Mouse (Mus musculus) right cerebral cortex, postnatal 25 days (tissue): Measurements from ENCODE around the gene Col5a3.

Experiments used
- DNase-seq: peaks from one replicate; pipeline ENCODE4 v3.0.0; 2022

Col5a3 gene

GRCm38 (mm10) chr9:20746017-20746660 is 68.7 kb downstream of the Col5a3 start, which contains the start of gene Olfm2:
Gene Olfm2 (minus strand): TSS chr9:20746349.
- no peak for DNase-seq

- no peak for DNase-seq
These were observed 69.5 kb downstream of the Col5a3 start for GRCm38 (mm10) chr9:20745129-20745966.

GRCm38 (mm10) chr9:20743946-20744738 is 70.7 kb downstream of the Col5a3 start:
- DNase-seq, result peak; percentile 54

DNA sequence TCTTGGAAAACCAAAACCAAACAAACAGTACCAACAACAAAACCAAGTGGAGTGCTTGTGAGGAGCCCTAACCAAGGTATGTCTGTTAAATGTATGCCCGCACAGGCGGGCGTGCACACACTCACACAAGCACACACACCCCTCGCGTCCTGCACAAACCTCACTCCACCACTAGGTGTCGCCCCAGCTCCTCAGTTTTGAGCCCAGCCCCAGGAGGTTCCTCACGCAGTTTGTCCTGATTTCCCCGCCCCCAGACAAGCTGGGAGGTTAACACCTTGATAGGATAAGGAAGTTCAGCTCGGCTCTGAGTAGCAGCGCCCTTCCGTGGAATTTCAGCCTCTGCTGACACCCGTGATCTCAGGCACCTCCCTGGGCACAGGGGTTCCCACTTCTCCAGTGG is 74.5 kb downstream of the Col5a3 start:
- DNase-seq, result peak; percentile 83

- no peak for DNase-seq
These were observed 76.4 kb downstream of the Col5a3 start for GRCm38 (mm10) chr9:20738251-20738999.

GRCm38 (mm10) chr9:20737227-20737626 is 77.6 kb downstream of the Col5a3 start:
- DNase-seq, result no peak

DNA sequence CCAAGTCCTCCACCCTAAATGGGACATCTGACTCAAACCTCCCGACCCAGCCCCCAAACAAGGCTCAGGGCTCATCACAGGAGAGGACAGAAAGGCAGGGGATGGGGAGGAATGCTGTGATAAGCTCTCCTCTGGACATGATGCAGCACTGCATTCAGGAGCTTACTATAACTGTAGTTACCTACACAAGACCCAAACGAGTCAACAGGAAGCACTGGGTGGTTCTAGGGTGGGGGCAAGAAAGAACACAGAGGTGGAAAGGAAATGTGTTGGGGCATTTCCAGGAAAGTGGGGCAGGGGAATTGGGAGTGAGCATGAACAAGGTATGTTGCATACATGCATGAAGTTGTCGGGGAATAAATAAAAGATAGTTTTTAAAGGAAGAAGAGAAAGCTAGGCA is 80.2 kb downstream of the Col5a3 start:
- DNase-seq, result no peak

DNA sequence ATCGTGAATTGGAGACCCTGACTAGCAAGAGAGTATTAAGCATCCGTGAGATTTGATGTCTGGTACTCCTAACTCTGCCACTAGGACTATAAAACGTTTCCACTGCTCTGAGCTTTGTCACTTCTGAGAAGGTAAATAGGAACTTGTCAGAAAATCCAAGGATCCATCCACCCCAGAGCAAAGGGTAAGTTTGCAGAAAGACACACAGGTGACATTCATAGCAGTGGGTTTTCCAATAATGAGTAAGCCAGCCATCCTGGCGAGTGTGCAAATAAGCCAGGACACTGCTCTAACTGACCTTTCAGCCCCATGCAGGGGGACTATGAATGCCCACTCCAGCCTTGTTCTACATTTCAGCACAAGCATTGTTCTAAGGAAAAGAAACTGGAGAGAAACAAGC is 83.1 kb downstream of the Col5a3 start:
- DNase-seq, result no peak

GRCm38 (mm10) chr9:20729451-20729850 is 85.4 kb downstream of the Col5a3 start:
- DNase-seq, result no peak

DNA sequence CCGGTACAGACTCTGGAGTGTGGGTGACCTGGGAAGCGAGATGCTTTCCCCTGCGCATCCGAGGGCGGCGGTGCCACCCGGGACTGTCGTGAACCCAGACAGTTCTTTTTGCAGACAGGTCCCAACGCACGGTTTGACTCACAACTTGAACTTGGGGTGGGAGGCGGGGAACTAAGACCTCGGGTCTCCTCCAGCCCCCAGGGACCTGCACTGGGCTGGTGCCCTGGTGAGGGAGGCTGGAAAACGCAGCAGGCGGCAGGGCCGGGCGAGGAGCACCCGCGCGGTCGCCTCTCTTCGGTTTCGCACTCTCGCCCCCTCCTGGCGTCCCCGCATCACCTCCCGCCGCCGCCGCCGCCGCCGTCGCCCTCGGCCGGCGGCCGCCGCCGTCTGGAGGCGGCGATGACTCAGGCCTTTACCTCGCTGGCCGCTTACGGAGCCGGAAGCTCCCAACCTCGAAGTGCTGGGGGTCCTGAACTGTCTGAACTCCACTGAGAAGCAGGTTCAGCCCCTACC is 87.2 kb downstream of the Col5a3 start:
- DNase-seq, result peak; percentile 63

GRCm38 (mm10) chr9:20726859-20727600 is 87.8 kb downstream of the Col5a3 start:
- peak; percentile 66 for DNase-seq

- peak; percentile 55 for DNase-seq
These were observed 88.6 kb downstream of the Col5a3 start for GRCm38 (mm10) chr9:20726134-20726858.

DNA sequence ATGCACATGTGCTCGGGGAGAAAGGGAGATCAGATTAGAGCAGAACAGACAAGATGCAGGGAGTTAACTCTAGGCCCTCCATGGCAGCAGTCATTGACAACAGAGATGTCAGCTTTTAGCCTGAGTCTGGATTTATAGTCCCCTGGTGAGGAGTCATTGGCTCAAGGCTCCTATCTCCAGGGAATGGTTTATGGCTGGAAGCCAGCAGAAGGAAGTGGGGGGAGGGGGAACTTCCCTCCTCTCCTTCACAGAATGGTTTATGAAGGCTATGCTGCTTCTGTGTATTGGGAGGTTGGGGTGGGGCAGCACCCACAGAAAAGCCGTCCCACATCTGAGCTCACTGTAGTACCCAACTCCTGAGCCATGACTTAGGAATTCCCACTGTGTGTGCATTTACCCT is 93.3 kb downstream of the Col5a3 start:
- no peak for DNase-seq
